Mouse (Mus musculus) MEL (cell line): ENCODE measurements around the gene Flnc. TPM values are rescaled to one million over a fixed set of nuclear protein-coding genes. Genes with fewer than 3 reads are reported as not detected.

Source experiments
- DNase-seq: peaks from one replicate; pipeline ENCODE4 v3.0.0; 2011; ENCODE audit warnings: low read depth, low spot score
- H3K27ac ChIP-seq: 2 replicates; pipeline ENCODE4 v1.5.1; 2012; ENCODE audit warnings: low read depth, mild to moderate bottlenecking, control low read depth, low read length, moderate library complexity; ENCODE audit not compliant: control insufficient read depth
- H3K27me3 ChIP-seq, 2 experiments: fragments of 150-350 bp in 1 of 2; sonication (generic) in 1 of 2; 2 replicates each; pipeline ENCODE4 v1.6.1; 2012; ENCODE audit warnings: low read length in 2 of 2, mild to moderate bottlenecking in 2 of 2, improper control_type of control experiment in 1 of 2, moderate library complexity in 1 of 2; ENCODE audit not compliant: insufficient read depth in 2 of 2, control insufficient read depth in 1 of 2
- H3K36me3 ChIP-seq, 2 experiments: 2 replicates each; pipeline ENCODE4 v1.6.1; 2012 to 2014; ENCODE audit warnings: low read length in 2 of 2, improper control_type of control experiment in 1 of 2, inconsistent platforms in 1 of 2, mild to moderate bottlenecking in 1 of 2; ENCODE audit not compliant: insufficient read depth in 2 of 2, control insufficient read depth in 1 of 2
- H3K4me1 ChIP-seq, 2 experiments: fragments of 150-350 bp in 1 of 2; sonication (generic) in 1 of 2; 2 replicates each; pipeline ENCODE4 v1.6.1; 2012; ENCODE audit warnings: low read length in 2 of 2, improper control_type of control experiment in 1 of 2, mild to moderate bottlenecking in 1 of 2; ENCODE audit not compliant: insufficient read depth in 2 of 2, control insufficient read depth in 1 of 2
- H3K4me3 ChIP-seq, 2 experiments: fragments of 150-350 bp in 1 of 2; sonication (generic) in 1 of 2; 2 replicates each; pipeline ENCODE4 v1.5.1; 2012; ENCODE audit warnings: low read depth in 2 of 2, low read length in 2 of 2, mild to moderate bottlenecking in 2 of 2, moderate library complexity in 2 of 2, control low read depth in 1 of 2, improper control_type of control experiment in 1 of 2; ENCODE audit not compliant: control insufficient read depth in 1 of 2, insufficient read depth in 1 of 2
- H3K79me2 ChIP-seq: 2 replicates; pipeline ENCODE4 v1.6.1; 2012; ENCODE audit warnings: mild to moderate bottlenecking, low read length, moderate library complexity; ENCODE audit not compliant: control insufficient read depth, poor library complexity, insufficient read depth
- H3K9ac ChIP-seq: 2 replicates; pipeline ENCODE4 v1.6.1; 2012; ENCODE audit warnings: low read depth, mild to moderate bottlenecking, control low read depth, low read length, moderate library complexity; ENCODE audit not compliant: control insufficient read depth, poor library complexity, severe bottlenecking
- H3K9me3 ChIP-seq: fragments of 150-350 bp; sonication (generic); replicated peaks from 2 replicates; pipeline ENCODE4 v1.6.1; 2012; ENCODE audit warnings: mild to moderate bottlenecking, low read length, improper control_type of control experiment, moderate library complexity; ENCODE audit not compliant: insufficient read depth
- E2F4 ChIP-seq: IDR thresholded peaks from 2 replicates; pipeline ENCODE4 v1.6.1; 2011; ENCODE audit warnings: low read depth, low read length, improper control_type of control experiment, borderline replicate concordance
- ELF1 ChIP-seq: IDR thresholded peaks from 2 replicates; pipeline ENCODE4 v1.6.1; 2014; ENCODE audit warnings: low read depth, mild to moderate bottlenecking, inconsistent platforms, low read length, improper control_type of control experiment, moderate library complexity
- EP300 ChIP-seq, 2 experiments: IDR thresholded peaks; 2 replicates each; pipeline ENCODE4 v1.6.1; 2011; ENCODE audit warnings: improper control_type of control experiment in 2 of 2, low read length in 2 of 2, low read depth in 1 of 2, mild to moderate bottlenecking in 1 of 2
- GABPA ChIP-seq: IDR thresholded peaks from 2 replicates; pipeline ENCODE4 v1.6.1; 2012; ENCODE audit warnings: low read depth, mild to moderate bottlenecking, inconsistent platforms, low read length, improper control_type of control experiment, moderate library complexity
- HCFC1 ChIP-seq: IDR thresholded peaks from 2 replicates; pipeline ENCODE4 v1.6.1; 2012; ENCODE audit warnings: low read depth, mild to moderate bottlenecking, inconsistent platforms, low read length, improper control_type of control experiment, moderate library complexity
- JUND ChIP-seq: IDR thresholded peaks from 2 replicates; pipeline ENCODE4 v1.6.1; 2011; ENCODE audit warnings: low read depth, mild to moderate bottlenecking, improper control_type of control experiment, low read length
- KAT2A ChIP-seq: conservative IDR thresholded peaks from 2 replicates; pipeline ENCODE4 v1.6.1; 2012; ENCODE audit warnings: low read depth, low read length, improper control_type of control experiment, inconsistent platforms
- MAX ChIP-seq: IDR thresholded peaks from 2 replicates; pipeline ENCODE4 v1.6.1; 2011; ENCODE audit warnings: low read length, improper control_type of control experiment
- MAZ ChIP-seq: IDR thresholded peaks from 2 replicates; pipeline ENCODE4 v1.6.1; 2012; ENCODE audit warnings: low read depth, mild to moderate bottlenecking, inconsistent platforms, low read length, improper control_type of control experiment
- MYB ChIP-seq: IDR thresholded peaks from 2 replicates; pipeline ENCODE4 v1.6.1; 2011; ENCODE audit warnings: mild to moderate bottlenecking, low read depth, low read length, improper control_type of control experiment
- MYC ChIP-seq: IDR thresholded peaks from 2 replicates; pipeline ENCODE4 v1.6.1; 2011; ENCODE audit warnings: low read depth, mild to moderate bottlenecking, low read length, improper control_type of control experiment, moderate library complexity
- POLR2AphosphoS2 ChIP-seq: IDR thresholded peaks from 2 replicates; pipeline ENCODE4 v1.6.1; 2011; ENCODE audit warnings: low read length, improper control_type of control experiment
- SIN3A ChIP-seq: IDR thresholded peaks from 2 replicates; pipeline ENCODE4 v1.6.1; 2012; ENCODE audit warnings: low read length, improper control_type of control experiment, inconsistent platforms
- SMC3 ChIP-seq: IDR thresholded peaks from 2 replicates; pipeline ENCODE4 v1.6.1; 2011; ENCODE audit warnings: low read depth, low read length, improper control_type of control experiment
- TBP ChIP-seq: IDR thresholded peaks from 2 replicates; pipeline ENCODE4 v1.8.0; 2011; ENCODE audit warnings: low read depth, low read length, improper control_type of control experiment
- TCF12 ChIP-seq: IDR thresholded peaks from 2 replicates; pipeline ENCODE4 v1.6.1; 2014; ENCODE audit warnings: low read depth, mild to moderate bottlenecking, inconsistent platforms, low read length, improper control_type of control experiment, moderate library complexity
- ZC3H11A ChIP-seq: IDR thresholded peaks from 2 replicates; pipeline ENCODE4 v1.6.1; 2012; ENCODE audit warnings: low read depth, mild to moderate bottlenecking, inconsistent platforms, low read length, improper control_type of control experiment
- polyA plus RNA-seq, 2 experiments: library from polyadenylated mRNA; stranded (reverse) in 1 of 2; unstranded in 1 of 2; fragments of >175 nt in 1 of 2; fragments of >200 nt in 1 of 2; gene quantifications; 2 replicates each; pipeline versions ENCODE4 v1.2.1 to v1.2.4; 2012; ENCODE audit warnings: low replicate concordance in 2 of 2, low read depth in 1 of 2; ENCODE audit not compliant: insufficient read length in 2 of 2, insufficient read depth in 1 of 2, missing spikeins in 1 of 2
- total RNA-seq: library from RNA; depleted of rRNA; stranded (reverse); fragments of 300-350 nt; gene quantifications from 2 replicates; pipeline ENCODE4 v1.2.3, GENCODE M21; 2012

The Flnc gene
- total and polyA plus RNA-seq, 3 experiments: 0.27 to 0.31 TPM; not detected in 1

GRCm38 (mm10) chr6:29450667-29451066 lies 17.6 kb downstream of the Flnc start:
- H3K27me3 ChIP-seq: no peaks in the 10 kb centered on the region
- H3K4me3 ChIP-seq: no peak overlapping the region
- H3K27ac ChIP-seq: no peak overlapping the region
- DNase-seq: no peak
- TF ChIP-seq MYB (no peak), TCF12 (no peak), ELF1 (no peak), MYC (no peak), HCFC1 (no peak), KAT2A (no peak)
- no peaks in the 10 kb centered on the region for H3K9me3 ChIP-seq
- H3K79me2 ChIP-seq: no peaks in the 10 kb centered on the region
- peaks cover 2 to 4% of the 10 kb centered on the region in 2 experiments; a peak in 2 of 4 replicates for H3K4me1 ChIP-seq
- no peak overlapping the region for H3K9ac ChIP-seq
- no peaks in the 10 kb centered on the region; a peak in 1 of 4 replicates for H3K36me3 ChIP-seq

GRCm38 (mm10) chr6:29461502-29461901 lies 28.4 kb downstream of the Flnc start:
- Histone ChIP-seq H3K9me3 (no peaks in the 10 kb centered on the region), H3K36me3 (no peaks in the 10 kb centered on the region), H3K27me3 (peaks cover 0 to 2% of the 10 kb centered on the region in 2 experiments; a peak in 1 of 4 replicates), H3K79me2 (no peaks in the 10 kb centered on the region), H3K9ac (no peak overlapping the region), H3K4me3 (no peak overlapping the region), H3K27ac (no peak overlapping the region), H3K4me1 (peaks cover 0 to 2% of the 10 kb centered on the region in 2 experiments; a peak in 1 of 4 replicates)
- DNase-seq: no peak
- TF ChIP-seq POLR2AphosphoS2: no peak
- no peak for TF ChIP-seq SIN3A
- TF ChIP-seq KAT2A: no peak
- TF ChIP-seq GABPA: no peak
- no peak for TF ChIP-seq E2F4
- no peak for TF ChIP-seq SMC3
- no peak for TF ChIP-seq MAZ
- TF ChIP-seq JUND: no peak
- TF ChIP-seq ZC3H11A: no peak
- no peak for TF ChIP-seq HCFC1
- TF ChIP-seq TBP: no peak
- no peak for TF ChIP-seq EP300 (IDR thresholded peaks at IDR 0.05; ENCODE audit: low read depth in 1 of 2, low read length in 2 of 2)
- no peak for TF ChIP-seq MAX
